Mouse (Mus musculus): ENCODE results near the gene Cfap126. TPM values are rescaled to one million over a fixed set of nuclear protein-coding genes. Genes with fewer than 3 reads are reported as not detected.
A peak's percentile ranks its signal among the peaks of the same experiment; 100 is the strongest.

Gene Cfap126
- total and polyA plus RNA-seq, 3 experiments: 0.89 to 6.3 (median 0.98) TPM

GRCm38 (mm10) chr1:171103179-171103840 is 10.4 kb upstream of the Cfap126 start:
- intact Hi-C loops (cut with DNase I): loop anchor here (2.0 to 10.0 kb wide), 2 partner anchors 59 to 401 kb away; partner anchors contain the start of gene Alyref2
- H3K4me3 ChIP-seq: peak overlapping the region; percentile 92
- peak in 1 of 2 experiments; percentile 30 for DNase-seq
- TF ChIP-seq CTCF (IDR thresholded peaks at IDR 0.05) (no peak), POLR2A (IDR thresholded peaks at IDR 0.05; ENCODE audit: insufficient read depth, low read depth, low read length) (no peak), EP300 (IDR thresholded peaks at IDR 0.05; ENCODE audit: insufficient read depth, low read depth, low read length) (no peak)
- no peaks in the 10 kb centered on the region for H3K27me3 ChIP-seq (ENCODE audit: control insufficient read depth, insufficient read depth, low read length)
- H3K79me2 ChIP-seq (replicated peaks; ENCODE audit: control insufficient read depth, insufficient read depth, low read length): no peaks in the 10 kb centered on the region
- no peak overlapping the region for H3K9ac ChIP-seq (ENCODE audit: low read depth, low read length)
- 25% methylated on average over 10 of the region's 10 CpGs for WGBS
- no peaks in the 10 kb centered on the region for H3K36me3 ChIP-seq (ENCODE audit: control insufficient read depth, insufficient read depth, low read length)
- H3K27ac ChIP-seq: peak overlapping the region; percentile 15; the same call in 1 of the 2 replicates
- no peaks in the 10 kb centered on the region; the same call in 1 of the 2 replicates for H3K4me1 ChIP-seq (ENCODE audit: control insufficient read depth, insufficient read depth, low read length)

GRCm38 (mm10) chr1:171105226-171105625 is 8.5 kb upstream of the Cfap126 start:
- H3K4me3 ChIP-seq: no peak overlapping the region
- no peaks in the 10 kb centered on the region for H3K36me3 ChIP-seq (ENCODE audit: control insufficient read depth, insufficient read depth, low read length)
- no peaks in the 10 kb centered on the region for H3K27me3 ChIP-seq (ENCODE audit: control insufficient read depth, insufficient read depth, low read length)
- no peaks in the 10 kb centered on the region; the same call in 1 of the 2 replicates for H3K4me1 ChIP-seq (ENCODE audit: control insufficient read depth, insufficient read depth, low read length)
- TF ChIP-seq POLR2A (IDR thresholded peaks at IDR 0.05; ENCODE audit: insufficient read depth, low read depth, low read length) (no peak), CTCF (IDR thresholded peaks at IDR 0.05) (no peak), EP300 (IDR thresholded peaks at IDR 0.05; ENCODE audit: insufficient read depth, low read depth, low read length) (no peak)
- intact Hi-C loops (cut with DNase I): loop anchor here (10.0 kb wide), 1 partner anchor 400 kb away; the partner anchor contains the start of gene Alyref2
- no peaks in the 10 kb centered on the region for H3K79me2 ChIP-seq (replicated peaks; ENCODE audit: control insufficient read depth, insufficient read depth, low read length)
- H3K27ac ChIP-seq: no peak overlapping the region
- H3K9ac ChIP-seq (ENCODE audit: low read depth, low read length): no peak overlapping the region
- no peak for DNase-seq
- 82% methylated on average over 6 of the region's 6 CpGs for WGBS

GRCm38 (mm10) chr1:171109620-171110019 is 4.1 kb upstream of the Cfap126 start:
- no peaks in the 10 kb centered on the region for H3K27me3 ChIP-seq (ENCODE audit: control insufficient read depth, insufficient read depth, low read length)
- no peak overlapping the region for H3K4me3 ChIP-seq
- intact Hi-C loops (cut with DNase I): loop anchor here (2.0 to 10.0 kb wide), 7 partner anchors 65 to 395 kb away; partner anchors contain the start of genes Alyref2, Dedd and Ppox
- no peak for DNase-seq
- H3K36me3 ChIP-seq (ENCODE audit: control insufficient read depth, insufficient read depth, low read length): 0 out of 2 replicates have a peak, but pooled peaks cover 2% of the 10 kb centered on the region
- H3K9ac ChIP-seq (ENCODE audit: low read depth, low read length): no peak overlapping the region
- no peaks in the 10 kb centered on the region for H3K79me2 ChIP-seq (replicated peaks; ENCODE audit: control insufficient read depth, insufficient read depth, low read length)
- H3K27ac ChIP-seq: no peak overlapping the region
- H3K4me1 ChIP-seq (ENCODE audit: control insufficient read depth, insufficient read depth, low read length): peaks cover 3% of the 10 kb centered on the region
- WGBS: 48% methylated on average over 9 of the region's 9 CpGs
- TF ChIP-seq EP300 (IDR thresholded peaks at IDR 0.05; ENCODE audit: insufficient read depth, low read depth, low read length) (no peak), CTCF (IDR thresholded peaks at IDR 0.05) (no peak), POLR2A (IDR thresholded peaks at IDR 0.05; ENCODE audit: insufficient read depth, low read depth, low read length) (no peak)

- Histone ChIP-seq H3K79me2 (replicated peaks; ENCODE audit: control insufficient read depth, insufficient read depth, low read length) (no peaks in the 10 kb centered on the region), H3K27me3 (ENCODE audit: control insufficient read depth, insufficient read depth, low read length) (no peaks in the 10 kb centered on the region), H3K4me3 (peak overlapping the region; percentile 86), H3K9ac (ENCODE audit: low read depth, low read length) (peak overlapping the region; percentile 36), H3K27ac (peak overlapping the region; percentile 82), H3K36me3 (ENCODE audit: control insufficient read depth, insufficient read depth, low read length) (0 out of 2 replicates have a peak, but pooled peaks cover 2% of the 10 kb centered on the region), H3K4me1 (ENCODE audit: control insufficient read depth, insufficient read depth, low read length) (peaks cover 3% of the 10 kb centered on the region)
- DNase-seq: peak in 1 of 2 experiments; percentile 45
- TF ChIP-seq EP300 (IDR thresholded peaks at IDR 0.05; ENCODE audit: insufficient read depth, low read depth, low read length) (no peak), POLR2A (IDR thresholded peaks at IDR 0.05; ENCODE audit: insufficient read depth, low read depth, low read length) (no peak), CTCF (IDR thresholded peaks at IDR 0.05) (no peak)
- intact Hi-C loops (cut with DNase I): loop anchor here (1.0 to 10.0 kb wide), 7 partner anchors 8 to 364 kb away; partner anchors contain the start of genes Dedd and Ppox
- 22% methylated on average over 15 of the region's 15 CpGs for WGBS
Observed at GRCm38 (mm10) chr1:171110659-171111019, 3.1 kb upstream of the Cfap126 start.

GRCm38 (mm10) chr1:171111020-171111780 is 2.5 kb upstream of the Cfap126 start:
- Histone ChIP-seq H3K27ac (peak overlapping the region; percentile 82), H3K36me3 (ENCODE audit: control insufficient read depth, insufficient read depth, low read length) (0 out of 2 replicates have a peak, but pooled peaks cover 2% of the 10 kb centered on the region), H3K27me3 (ENCODE audit: control insufficient read depth, insufficient read depth, low read length) (no peaks in the 10 kb centered on the region), H3K79me2 (replicated peaks; ENCODE audit: control insufficient read depth, insufficient read depth, low read length) (no peaks in the 10 kb centered on the region), H3K9ac (ENCODE audit: low read depth, low read length) (peak overlapping the region; percentile 68), H3K4me3 (peak overlapping the region; percentile 86), H3K4me1 (ENCODE audit: control insufficient read depth, insufficient read depth, low read length) (peaks cover 3% of the 10 kb centered on the region)
- intact Hi-C loops (cut with DNase I): loop anchor here (1.0 to 10.0 kb wide), 7 partner anchors 9 to 364 kb away; partner anchors contain the start of genes Dedd and Ppox
- TF ChIP-seq POLR2A (IDR thresholded peaks at IDR 0.05; ENCODE audit: insufficient read depth, low read depth, low read length): no peak
- peak; percentile 77; the same call in 1 of the 2 replicates for TF ChIP-seq EP300 (IDR thresholded peaks at IDR 0.05; ENCODE audit: insufficient read depth, low read depth, low read length)
- under 1% methylated on average over 38 of the region's 38 CpGs for WGBS
- peak; percentile 93 to 94 for DNase-seq
